ENCODE assay signal across 12 mouse cellular contexts in the genomic region with DNA sequence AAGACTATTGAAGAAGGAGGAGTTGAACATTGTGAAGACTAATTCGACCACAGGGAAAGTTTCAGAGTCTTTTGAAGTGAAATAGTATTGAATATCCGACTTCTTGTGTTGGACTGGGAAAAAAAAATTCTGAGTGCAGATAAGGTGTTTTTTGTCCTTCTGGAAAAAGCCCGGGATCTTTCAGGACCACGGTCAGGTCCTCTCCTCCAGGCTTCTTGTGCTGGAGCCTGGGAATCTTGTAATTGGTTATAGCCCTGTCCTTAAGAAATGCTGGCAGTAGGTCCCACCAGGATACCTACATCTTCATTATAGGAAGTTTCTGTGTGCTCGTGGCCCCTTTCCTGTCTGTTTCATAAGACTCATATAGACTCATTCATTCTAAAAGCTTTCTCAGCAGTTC. TPM values are rescaled to one million over a fixed set of nuclear protein-coding genes. Genes with fewer than 3 reads are reported as not detected.
DNase-seq lines count a peak whose midpoint lies in the region; ATAC-seq and TF ChIP-seq lines count a peak whose summit lies in the region.
"Had no signal": no experiment of that assay in that cellular context is flagged by ENCODE, and none has a peak within 500 bp of the region (broad histone marks: within the 10 kb centered on the region; RNA-seq: fewer than 3 reads in every experiment).

No protein-coding gene starts in this region.

- no peak overlapping the region for H3K4me2 ChIP-seq in kidney, postnatal 0 days (ENCODE audit: low read length)
- H3K4me2 ChIP-seq in forebrain, embryonic 14.5 days (ENCODE audit: low read length), result peak overlapping the region; percentile 66
- H3K4me2 ChIP-seq in limb, embryonic 14.5 days (replicated peaks; ENCODE audit: low read depth, low read length, severe bottlenecking), result no peak overlapping the region
- peak overlapping the region; percentile 64; the same call in 1 of the 2 replicates for H3K4me2 ChIP-seq in stomach, embryonic 14.5 days (replicated peaks; ENCODE audit: low read depth, low read length)
- H3K4me2 ChIP-seq: liver, embryonic 13.5 days had no signal

- H3K27me3 ChIP-seq in kidney, postnatal 0 days (ENCODE audit: insufficient read depth, low read length), result no peaks in the 10 kb centered on the region
- 0 out of 2 replicates have a peak, but pooled peaks cover 6% of the 10 kb centered on the region for H3K27me3 ChIP-seq in forebrain, embryonic 14.5 days (replicated peaks; ENCODE audit: control insufficient read depth, insufficient read depth, low read length)
- peaks cover 37% of the 10 kb centered on the region for H3K27me3 ChIP-seq in limb, embryonic 14.5 days (ENCODE audit: control insufficient read depth, insufficient read depth, low read length)
- H3K27me3 ChIP-seq in stomach, embryonic 14.5 days (ENCODE audit: control insufficient read depth, insufficient read depth, low read length), result peaks cover 14% of the 10 kb centered on the region; the same call in 1 of the 2 replicates

- H3K9ac ChIP-seq in kidney, postnatal 0 days (ENCODE audit: low read depth, low read length), result no peak overlapping the region
- peak overlapping the region; percentile 22; the same call in 1 of the 2 replicates for H3K9ac ChIP-seq in forebrain, embryonic 14.5 days (ENCODE audit: low read length)
- H3K9ac ChIP-seq in limb, embryonic 14.5 days (ENCODE audit: low read depth, low read length, severe bottlenecking), result no peak overlapping the region
- H3K9ac ChIP-seq in stomach, embryonic 14.5 days (replicated peaks; ENCODE audit: low read depth, low read length), result no peak overlapping the region
- H3K9ac ChIP-seq: liver, embryonic 13.5 days had no signal

- no peak overlapping the region for H3K4me3 ChIP-seq in kidney, postnatal 0 days (replicated peaks; ENCODE audit: low read depth, low read length)
- H3K4me3 ChIP-seq in forebrain, embryonic 14.5 days (ENCODE audit: low read depth, low read length), result peak overlapping the region; percentile 59
- H3K4me3 ChIP-seq in limb, embryonic 14.5 days (replicated peaks; ENCODE audit: low read length), result no peak overlapping the region
- H3K4me3 ChIP-seq in stomach, embryonic 14.5 days (ENCODE audit: low read depth, low read length), result no peak overlapping the region
- H3K4me3 ChIP-seq: heart, adult 2 months; liver, embryonic 13.5 days had no signal

- TF ChIP-seq CTCF in kidney, postnatal 0 days (IDR thresholded peaks at IDR 0.05; ENCODE audit: low read depth), result no peak

- H3K4me1 ChIP-seq in kidney, postnatal 0 days (replicated peaks; ENCODE audit: insufficient read depth, low read length), result no peaks in the 10 kb centered on the region
- peaks cover 9% of the 10 kb centered on the region; the same call in 1 of the 2 replicates for H3K4me1 ChIP-seq in forebrain, embryonic 14.5 days (ENCODE audit: control insufficient read depth, insufficient read depth, low read length)
- H3K4me1 ChIP-seq in limb, embryonic 14.5 days (ENCODE audit: control insufficient read depth, insufficient read depth, low read length), result no peaks in the 10 kb centered on the region
- no peaks in the 10 kb centered on the region for H3K4me1 ChIP-seq in stomach, embryonic 14.5 days (ENCODE audit: control insufficient read depth, insufficient read depth, low read length)

- ATAC-seq in kidney, postnatal 0 days (replicated peaks; ENCODE audit: low FRiP score, low read depth), result no peak
- no peak for ATAC-seq in forebrain, embryonic 14.5 days
- no peak for ATAC-seq in limb, embryonic 14.5 days (ENCODE audit: low FRiP score, low read depth)
- ATAC-seq in stomach, embryonic 14.5 days (ENCODE audit: insufficient number of reproducible peaks, insufficient read depth, low FRiP score, low read depth), result no peak
- no peak for ATAC-seq in cerebellum, adult (ENCODE audit: insufficient number of reproducible peaks, low FRiP score, low TSS enrichment)
- ATAC-seq: CD4-positive, CD25-positive, alpha-beta regulatory T cell, adult 4 months had no signal

- WGBS in kidney, postnatal 0 days, result 6% methylated on average over 5 of the region's 5 CpGs
- WGBS in forebrain, embryonic 14.5 days, result 3% methylated on average over 5 of the region's 5 CpGs
- WGBS in limb, embryonic 14.5 days, result 10% methylated on average over 5 of the region's 5 CpGs
- WGBS in stomach, embryonic 14.5 days, result 5% methylated on average over 5 of the region's 5 CpGs

- no peaks in the 10 kb centered on the region for H3K36me3 ChIP-seq in kidney, postnatal 0 days (ENCODE audit: insufficient read depth, low read length)
- no peaks in the 10 kb centered on the region for H3K36me3 ChIP-seq in forebrain, embryonic 14.5 days (ENCODE audit: control insufficient read depth, insufficient read depth, low read length)
- no peaks in the 10 kb centered on the region for H3K36me3 ChIP-seq in limb, embryonic 14.5 days (ENCODE audit: control insufficient read depth, insufficient read depth, low read length)
- no peaks in the 10 kb centered on the region for H3K36me3 ChIP-seq in stomach, embryonic 14.5 days (ENCODE audit: control insufficient read depth, insufficient read depth, low read length)
- H3K36me3 ChIP-seq: liver, embryonic 13.5 days had no signal

- no peaks in the 10 kb centered on the region for H3K9me3 ChIP-seq in kidney, postnatal 0 days (replicated peaks; ENCODE audit: low read length)
- H3K9me3 ChIP-seq in forebrain, embryonic 14.5 days (replicated peaks; ENCODE audit: control insufficient read depth, low read length), result no peaks in the 10 kb centered on the region
- H3K9me3 ChIP-seq in limb, embryonic 14.5 days (ENCODE audit: control insufficient read depth, low read length), result no peaks in the 10 kb centered on the region
- no peaks in the 10 kb centered on the region for H3K9me3 ChIP-seq in stomach, embryonic 14.5 days (ENCODE audit: control insufficient read depth, low read depth, low read length)
- H3K9me3 ChIP-seq: liver, embryonic 13.5 days had no signal

- H3K27ac ChIP-seq in kidney, postnatal 0 days, result no peak overlapping the region
- H3K27ac ChIP-seq in forebrain, embryonic 14.5 days (ENCODE audit: low read depth, low read length), result no peak overlapping the region
- no peak overlapping the region for H3K27ac ChIP-seq in limb, embryonic 14.5 days (replicated peaks; ENCODE audit: low read depth, low read length)
- no peak overlapping the region for H3K27ac ChIP-seq in stomach, embryonic 14.5 days (ENCODE audit: low read length)
- H3K27ac ChIP-seq: heart, adult 2 months; liver, embryonic 13.5 days had no signal

- TF ChIP-seq POLR2A in limb, embryonic 14.5 days (IDR thresholded peaks at IDR 0.05; ENCODE audit: borderline replicate concordance, extremely low read depth, insufficient read depth, insufficient read length), result no peak

- peak; percentile 62 for DNase-seq in kidney, postnatal 0 days (ENCODE audit: low spot score)
- DNase-seq in kidney, adult 11 months, result no peak
- DNase-seq in forebrain, embryonic 14.5 days (ENCODE audit: low spot score), result peak; percentile 14
- DNase-seq in limb, embryonic 14.5 days (ENCODE audit: low spot score), result peak; percentile 48
- DNase-seq in cerebellum, postnatal 4 days (ENCODE audit: low spot score in 2 of 2), result no peak
- no peak for DNase-seq in frontal cortex, postnatal 10 days (ENCODE audit: low spot score in 2 of 2)
- DNase-seq: adrenal gland, postnatal 36 days; heart, adult 2 months; liver, embryonic 13.5 days had no signal

RNA-seq across cellular contexts. Expression of a gene that starts 0.9 kb away (rescaled TPM):
- polyA plus RNA-seq in kidney, postnatal 0 days (2015; fragmentation: Nextera tagmentation; extraction: Ambion mirVana), result 0.30 and 0.33 TPM in 2 replicates
- 3.4 and 4.3 TPM in 2 replicates for polyA plus RNA-seq in forebrain, embryonic 14.5 days (2014; fragmentation: Nextera tagmentation; extraction: Ambion mirVana)
- polyA plus RNA-seq in limb, embryonic 14.5 days (2012; rRNA removed), result 0.04 and 0.08 TPM in 2 replicates
- polyA plus RNA-seq in limb, embryonic 14.5 days (2014; fragmentation: Nextera tagmentation; extraction: Ambion mirVana), result 0.04 TPM in 1 of 2 replicates, not detected in the other
- polyA plus RNA-seq in stomach, embryonic 14.5 days (2014; fragmentation: Nextera tagmentation; extraction: Ambion mirVana), result 0.90 and 1.3 TPM in 2 replicates
- polyA plus RNA-seq: CD4-positive, CD25-positive, alpha-beta regulatory T cell, adult 4 months; liver, embryonic 13.5 days had no signal

Comparison
In these comparisons a context has a peak if more than half of its experiments do, and no peak if none do; other contexts are left out.
1. DNase-seq: peak in kidney, postnatal 0 days (single experiment), forebrain, embryonic 14.5 days (single experiment) and limb, embryonic 14.5 days (single experiment); none in kidney, adult 11 months (single experiment), cerebellum, postnatal 4 days (0 of 2) and frontal cortex, postnatal 10 days (0 of 2).
2. H3K4me2 ChIP-seq: peak in forebrain, embryonic 14.5 days (single experiment) and stomach, embryonic 14.5 days (single experiment); none in kidney, postnatal 0 days (single experiment) and limb, embryonic 14.5 days (single experiment).